Mouse (Mus musculus): ENCODE results near the gene Zfp446. TPM values are rescaled to one million over a fixed set of nuclear protein-coding genes. Genes with fewer than 3 reads are reported as not detected.
A peak's percentile ranks its signal among the peaks of the same experiment; 100 is the strongest.
"Not testable (repeated sequence)": the region's sequence is repeated elsewhere in the genome, so short reads cannot be mapped to it uniquely, and the experiment has no call there.

The Zfp446 gene
- polyA plus RNA-seq (2014; fragmentation: Nextera tagmentation; extraction: Ambion mirVana) = 4.4 and 5.2 TPM in 2 replicates

DNA sequence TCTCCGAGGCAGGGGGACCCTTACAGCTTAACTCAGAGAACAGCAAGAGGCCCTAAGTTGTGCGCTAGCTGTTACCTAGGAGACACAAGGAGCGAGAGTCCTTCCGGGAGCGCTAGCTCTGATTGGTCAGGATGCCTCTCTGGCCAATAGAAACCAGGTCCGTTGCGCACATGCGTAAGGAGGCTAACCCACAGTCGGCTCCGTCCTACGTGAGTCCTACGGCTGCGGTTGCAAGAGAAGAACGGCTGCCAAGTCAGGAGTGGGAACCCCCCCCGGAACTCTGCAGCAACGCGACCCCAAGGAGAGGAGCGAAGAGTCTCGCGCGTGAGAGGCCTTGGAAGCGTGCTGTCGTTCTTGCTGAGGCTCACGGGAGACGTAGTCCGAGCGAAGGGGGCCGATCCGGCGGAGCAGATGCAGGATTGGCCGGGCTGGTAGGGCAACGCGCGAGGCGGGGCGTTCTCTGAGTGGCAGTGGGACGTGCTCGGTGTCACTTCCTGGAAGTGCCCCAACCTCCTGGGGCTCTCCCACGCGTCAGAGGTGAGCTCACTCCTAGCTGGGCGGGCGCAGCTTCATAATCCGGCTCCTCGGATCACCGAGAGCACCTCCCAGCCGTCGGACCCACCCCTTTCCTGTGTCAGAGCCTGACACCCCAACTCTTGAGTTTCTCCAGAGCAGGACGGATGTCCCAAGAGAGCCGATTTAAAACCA is at the start of gene Zfp446:
TSS of gene Zfp446 (plus strand) at position 167 of the 708 bp plus-strand sequence.
- WGBS = under 1% methylated on average over 47 of the region's 49 CpGs
- Histone ChIP-seq H3K4me1 (ENCODE audit: control insufficient read depth in 2 of 2, insufficient read depth in 2 of 2, low read length in 2 of 2) (peaks cover 9% of the 10 kb centered on the region in 2 experiments), H3K36me3 (ENCODE audit: control insufficient read depth, insufficient read depth, low read length) (peaks cover 13% of the 10 kb centered on the region), H3K4me2 (ENCODE audit: low read length) (peak within 1 kb of the TSS; percentile 91), H3K9me3 (ENCODE audit: control insufficient read depth, low read length) (no peaks in the 10 kb centered on the region), H3K9ac (ENCODE audit: low read length) (peak within 1 kb of the TSS; percentile 86), H3K27me3 (ENCODE audit: control insufficient read depth, insufficient read depth, low read length) (no peaks in the 10 kb centered on the region), H3K4me3 (ENCODE audit: control insufficient read depth in 1 of 2, insufficient read depth in 1 of 2, low read depth in 1 of 2, low read length in 2 of 2) (peak within 1 kb of the TSS; percentile 68 to 92), H3K27ac (replicated peaks in 1 of 2; ENCODE audit: control insufficient read depth in 1 of 2, insufficient read depth in 1 of 2, low read depth in 2 of 2, low read length in 2 of 2) (peak within 1 kb of the TSS; percentile 93 to 98)
- peak; percentile 98 for ATAC-seq (ENCODE audit: insufficient number of reproducible peaks, insufficient read depth, low FRiP score, low read depth)

DNA sequence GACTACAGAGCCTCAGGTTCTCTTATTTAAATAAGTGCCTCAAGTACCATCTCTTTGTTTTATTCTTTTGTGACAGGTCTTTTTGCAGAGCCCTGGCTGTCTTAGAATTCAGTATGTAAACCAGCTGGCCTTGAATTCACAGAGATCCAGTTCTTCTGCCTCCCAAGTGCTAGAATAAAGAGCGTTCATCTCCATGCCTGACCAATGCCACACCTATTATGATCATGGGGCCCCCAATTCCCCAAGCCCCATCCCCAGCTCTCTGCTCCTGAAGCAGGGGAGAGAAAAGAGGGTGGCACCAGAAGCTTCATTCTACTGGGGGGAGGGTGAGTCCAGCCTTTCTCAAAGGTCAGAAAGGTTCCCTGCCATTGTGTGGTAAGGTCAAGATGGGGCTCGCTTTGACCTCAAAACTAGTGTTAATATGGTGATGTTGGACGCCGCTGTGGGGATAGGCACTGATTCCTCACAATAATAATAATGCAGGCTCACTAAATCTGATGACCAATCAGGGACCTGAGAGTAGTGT is 44.0 kb upstream of the Zfp446 start:
- no peaks in the 10 kb centered on the region for H3K4me1 ChIP-seq (ENCODE audit: control insufficient read depth in 2 of 2, insufficient read depth in 2 of 2, low read length in 2 of 2)
- H3K36me3 ChIP-seq (ENCODE audit: control insufficient read depth, insufficient read depth, low read length) = no peaks in the 10 kb centered on the region
- 76% methylated on average over 4 of the region's 4 CpGs for WGBS
- H3K4me2 ChIP-seq (ENCODE audit: low read length) = no peak overlapping the region
- no peak overlapping the region for H3K9ac ChIP-seq (ENCODE audit: low read length)
- H3K9me3 ChIP-seq (ENCODE audit: control insufficient read depth, low read length) = no peaks in the 10 kb centered on the region
- no peaks in the 10 kb centered on the region for H3K27me3 ChIP-seq (ENCODE audit: control insufficient read depth, insufficient read depth, low read length)
- H3K4me3 ChIP-seq (ENCODE audit: control insufficient read depth in 1 of 2, insufficient read depth in 1 of 2, low read depth in 1 of 2, low read length in 2 of 2) = no peak overlapping the region
- H3K27ac ChIP-seq (replicated peaks in 1 of 2; ENCODE audit: control insufficient read depth in 1 of 2, insufficient read depth in 1 of 2, low read depth in 2 of 2, low read length in 2 of 2) = no peak overlapping the region
- ATAC-seq (ENCODE audit: insufficient number of reproducible peaks, insufficient read depth, low FRiP score, low read depth) = no peak

DNA sequence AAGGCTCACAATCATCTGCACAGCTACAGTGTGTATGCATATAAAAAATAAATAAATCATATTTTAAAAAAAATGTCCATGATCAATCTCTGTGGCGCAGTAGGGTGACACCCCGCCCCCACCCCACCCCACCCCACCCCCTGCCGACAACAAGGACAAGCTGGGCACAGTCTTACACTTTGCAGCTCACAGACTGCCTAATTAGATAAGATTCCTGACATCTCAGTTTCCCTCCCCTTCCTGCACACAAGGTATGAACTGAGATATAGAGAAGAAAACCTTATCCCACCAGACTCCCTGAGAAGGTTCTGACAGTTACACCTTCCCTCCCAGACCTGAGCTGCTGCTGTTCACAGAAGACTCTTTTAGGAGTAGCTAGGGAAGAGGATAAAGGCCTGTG is 42.8 kb upstream of the Zfp446 start:
- no peaks in the 10 kb centered on the region for H3K9me3 ChIP-seq (ENCODE audit: control insufficient read depth, low read length)
- ATAC-seq (ENCODE audit: insufficient number of reproducible peaks, insufficient read depth, low FRiP score, low read depth) = no peak
- no peaks in the 10 kb centered on the region for H3K4me1 ChIP-seq (ENCODE audit: control insufficient read depth in 2 of 2, insufficient read depth in 2 of 2, low read length in 2 of 2)
- no peaks in the 10 kb centered on the region for H3K36me3 ChIP-seq (ENCODE audit: control insufficient read depth, insufficient read depth, low read length)
- no peaks in the 10 kb centered on the region for H3K27me3 ChIP-seq (ENCODE audit: control insufficient read depth, insufficient read depth, low read length)
- H3K27ac ChIP-seq (replicated peaks in 1 of 2; ENCODE audit: control insufficient read depth in 1 of 2, insufficient read depth in 1 of 2, low read depth in 2 of 2, low read length in 2 of 2) = no peak overlapping the region
- H3K4me3 ChIP-seq (ENCODE audit: control insufficient read depth in 1 of 2, insufficient read depth in 1 of 2, low read depth in 1 of 2, low read length in 2 of 2) = no peak overlapping the region
- no peak overlapping the region for H3K4me2 ChIP-seq (ENCODE audit: low read length)
- WGBS = 65% methylated on average over 3 of the region's 3 CpGs
- H3K9ac ChIP-seq (ENCODE audit: low read length) = no peak overlapping the region

DNA sequence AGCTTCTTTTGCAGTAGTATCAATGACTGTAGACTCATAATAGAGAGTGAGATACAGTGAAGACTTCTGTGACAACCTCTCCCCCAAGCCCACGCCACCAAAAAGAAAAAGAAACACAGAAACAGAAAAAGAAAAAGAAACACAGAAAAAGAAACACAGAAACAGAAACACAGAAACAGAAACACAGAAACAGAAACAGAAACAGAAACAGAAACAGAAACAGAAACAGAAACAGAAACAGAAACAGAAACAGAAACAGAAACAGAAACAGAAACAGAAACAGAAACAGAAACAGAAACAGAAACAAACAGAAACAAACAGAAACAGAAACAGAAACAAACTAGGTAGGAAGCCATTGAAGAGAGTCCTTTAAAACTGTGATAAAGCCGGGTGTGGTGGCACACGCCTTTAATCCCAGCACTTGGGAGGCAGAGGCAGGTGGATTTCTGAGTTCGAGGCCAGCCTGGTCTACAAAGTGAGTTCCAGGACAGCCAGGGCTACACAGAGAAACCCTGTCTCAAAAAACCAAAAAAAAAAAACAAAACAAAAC is 40.3 kb upstream of the Zfp446 start:
- not testable (repeated sequence) for H3K4me3 ChIP-seq (ENCODE audit: control insufficient read depth in 1 of 2, insufficient read depth in 1 of 2, low read depth in 1 of 2, low read length in 2 of 2); ATAC-seq (ENCODE audit: insufficient number of reproducible peaks, insufficient read depth, low FRiP score, low read depth)
- WGBS = 85% methylated on average over 4 of the region's 4 CpGs

DNA sequence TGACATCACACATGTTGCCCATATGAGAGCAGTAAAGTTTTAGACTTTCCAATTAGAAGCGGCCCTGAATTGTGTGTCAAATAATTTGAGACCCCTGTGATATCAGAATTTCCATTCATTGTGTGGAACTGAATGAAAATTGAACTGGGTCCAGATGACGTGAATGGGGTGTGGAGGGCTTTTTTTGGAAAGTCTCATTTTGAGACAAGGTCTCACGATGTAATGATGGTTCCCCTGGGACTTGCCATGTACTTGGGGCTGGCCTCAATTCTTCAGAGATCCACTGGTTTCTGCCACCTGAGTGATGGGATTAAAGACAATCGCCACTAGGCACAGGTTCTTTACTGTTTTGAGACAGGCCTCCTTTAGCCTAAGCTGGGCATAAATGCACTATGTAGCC is 37.0 kb upstream of the Zfp446 start:
- ATAC-seq (ENCODE audit: insufficient number of reproducible peaks, insufficient read depth, low FRiP score, low read depth) = no peak
- H3K9me3 ChIP-seq (ENCODE audit: control insufficient read depth, low read length) = no peaks in the 10 kb centered on the region
- H3K9ac ChIP-seq (ENCODE audit: low read length) = no peak overlapping the region
- no peaks in the 10 kb centered on the region for H3K36me3 ChIP-seq (ENCODE audit: control insufficient read depth, insufficient read depth, low read length)
- H3K4me1 ChIP-seq (ENCODE audit: control insufficient read depth in 2 of 2, insufficient read depth in 2 of 2, low read length in 2 of 2) = no peaks in the 10 kb centered on the region
- no peak overlapping the region for H3K4me2 ChIP-seq (ENCODE audit: low read length)
- no peak overlapping the region for H3K27ac ChIP-seq (replicated peaks in 1 of 2; ENCODE audit: control insufficient read depth in 1 of 2, insufficient read depth in 1 of 2, low read depth in 2 of 2, low read length in 2 of 2)
- no peak overlapping the region for H3K4me3 ChIP-seq (ENCODE audit: control insufficient read depth in 1 of 2, insufficient read depth in 1 of 2, low read depth in 1 of 2, low read length in 2 of 2)
- no peaks in the 10 kb centered on the region for H3K27me3 ChIP-seq (ENCODE audit: control insufficient read depth, insufficient read depth, low read length)
- WGBS = 77% methylated on average over 4 of the region's 4 CpGs

More for the DNA sequence above, 40.3 kb upstream of the Zfp446 start:
- not testable (repeated sequence) for H3K4me2 ChIP-seq (ENCODE audit: low read length); H3K9me3 ChIP-seq (ENCODE audit: control insufficient read depth, low read length); H3K9ac ChIP-seq (ENCODE audit: low read length); H3K27ac ChIP-seq (replicated peaks in 1 of 2; ENCODE audit: control insufficient read depth in 1 of 2, insufficient read depth in 1 of 2, low read depth in 2 of 2, low read length in 2 of 2); H3K36me3 ChIP-seq (ENCODE audit: control insufficient read depth, insufficient read depth, low read length); H3K4me1 ChIP-seq (ENCODE audit: control insufficient read depth in 2 of 2, insufficient read depth in 2 of 2, low read length in 2 of 2); H3K27me3 ChIP-seq (ENCODE audit: control insufficient read depth, insufficient read depth, low read length)

DNA sequence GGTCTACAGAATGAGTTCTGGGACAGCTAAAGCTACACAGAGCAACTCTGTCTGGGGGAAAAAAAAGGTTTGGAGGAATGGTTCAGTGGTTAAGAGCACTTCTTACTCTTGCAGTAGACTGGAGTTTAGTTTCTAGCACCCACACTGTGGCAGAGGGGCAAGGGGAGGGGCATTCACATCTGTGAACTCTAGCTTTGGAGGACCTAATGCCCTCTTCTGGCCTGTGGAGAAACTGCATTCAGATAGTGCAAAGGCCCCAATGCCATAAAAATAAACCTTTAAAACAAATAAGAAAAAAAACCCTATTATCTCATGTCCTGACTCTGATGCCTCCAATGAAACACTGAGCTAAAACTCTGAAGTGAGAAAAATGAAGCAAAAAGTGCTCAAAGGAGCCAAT is 34.2 kb upstream of the Zfp446 start:
- no peaks in the 10 kb centered on the region for H3K9me3 ChIP-seq (ENCODE audit: control insufficient read depth, low read length)
- H3K4me3 ChIP-seq (ENCODE audit: control insufficient read depth in 1 of 2, insufficient read depth in 1 of 2, low read depth in 1 of 2, low read length in 2 of 2) = no peak overlapping the region
- no peak for ATAC-seq (ENCODE audit: insufficient number of reproducible peaks, insufficient read depth, low FRiP score, low read depth)
- H3K27me3 ChIP-seq (ENCODE audit: control insufficient read depth, insufficient read depth, low read length) = no peaks in the 10 kb centered on the region
- H3K27ac ChIP-seq (replicated peaks in 1 of 2; ENCODE audit: control insufficient read depth in 1 of 2, insufficient read depth in 1 of 2, low read depth in 2 of 2, low read length in 2 of 2) = no peak overlapping the region
- no peak overlapping the region for H3K9ac ChIP-seq (ENCODE audit: low read length)
- H3K4me1 ChIP-seq (ENCODE audit: control insufficient read depth in 2 of 2, insufficient read depth in 2 of 2, low read length in 2 of 2) = no peaks in the 10 kb centered on the region
- no peak overlapping the region for H3K4me2 ChIP-seq (ENCODE audit: low read length)
- no peaks in the 10 kb centered on the region for H3K36me3 ChIP-seq (ENCODE audit: control insufficient read depth, insufficient read depth, low read length)

DNA sequence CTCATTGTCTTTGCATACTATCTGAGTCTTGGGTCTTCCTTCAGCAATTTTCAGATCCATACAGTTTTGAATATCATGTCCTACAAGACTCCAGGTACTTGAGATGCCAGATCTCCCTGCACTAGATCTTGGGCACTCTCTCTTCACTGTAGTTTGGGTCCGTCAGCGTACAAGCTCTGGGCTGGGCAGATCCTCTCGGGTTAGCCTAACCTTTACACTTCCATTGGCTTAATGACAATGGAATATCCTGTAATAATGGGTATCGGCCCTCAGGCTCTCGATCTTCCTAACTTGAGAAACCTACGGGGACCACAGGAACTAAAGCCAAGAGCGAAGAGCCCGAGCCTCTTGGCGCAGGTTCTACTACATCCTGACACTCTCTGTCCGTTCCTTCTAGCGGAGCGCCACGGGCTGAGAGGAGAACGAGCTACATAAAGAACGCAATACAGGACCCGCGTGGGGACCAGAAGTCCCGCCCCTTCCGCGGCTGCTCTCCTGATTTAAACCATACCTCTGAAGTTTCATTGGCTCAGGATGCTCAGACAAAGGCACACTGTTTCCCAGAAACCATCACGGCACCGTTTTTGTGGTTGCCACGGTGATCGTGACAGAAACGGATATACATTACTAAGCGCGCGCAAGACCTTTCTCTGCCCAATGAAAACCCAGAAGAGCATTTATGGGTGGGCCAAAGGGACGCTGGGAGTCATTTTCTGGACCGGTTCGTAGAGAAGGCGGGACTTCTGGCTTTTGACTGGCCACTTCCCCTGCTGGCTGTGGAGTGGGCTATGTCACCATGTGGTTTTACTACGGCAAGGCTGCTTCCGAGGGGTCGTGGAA is 28.4 kb upstream of the Zfp446 start:
- Histone ChIP-seq H3K27me3 (ENCODE audit: control insufficient read depth, insufficient read depth, low read length) (no peaks in the 10 kb centered on the region), H3K9me3 (ENCODE audit: control insufficient read depth, low read length) (no peaks in the 10 kb centered on the region), H3K4me2 (ENCODE audit: low read length) (peak overlapping the region; percentile 83), H3K4me1 (ENCODE audit: control insufficient read depth in 2 of 2, insufficient read depth in 2 of 2, low read length in 2 of 2) (peaks cover 6 to 8% of the 10 kb centered on the region in 2 experiments), H3K4me3 (ENCODE audit: control insufficient read depth in 1 of 2, insufficient read depth in 1 of 2, low read depth in 1 of 2, low read length in 2 of 2) (peak overlapping the region; percentile 48 to 68), H3K9ac (ENCODE audit: low read length) (peak overlapping the region; percentile 74), H3K27ac (replicated peaks in 1 of 2; ENCODE audit: control insufficient read depth in 1 of 2, insufficient read depth in 1 of 2, low read depth in 2 of 2, low read length in 2 of 2) (peak overlapping the region; percentile 79 to 91), H3K36me3 (ENCODE audit: control insufficient read depth, insufficient read depth, low read length) (no peaks in the 10 kb centered on the region)
- WGBS = 12% methylated on average over 35 of the region's 35 CpGs
- ATAC-seq (ENCODE audit: insufficient number of reproducible peaks, insufficient read depth, low FRiP score, low read depth) = peak; percentile 95

Data from heart, embryonic 14.5 days (tissue).